Mouse (Mus musculus) lung, adult 2 months (tissue): ENCODE measurements at regions not wholly inside any gene's neighbourhood (a gene's known extent, or its start where the extent isn't known, plus 50 kb on each side); places are given as distances from the start of the nearest gene placed in this dataset.

Source experiments
- DNase-seq: peaks from one replicate; pipeline ENCODE4 v3.0.0; 2022
- H3K4me1 ChIP-seq: fragments of 200-500 bp; 2 replicates; pipeline ENCODE4 v1.6.1; 2011; ENCODE audit warnings: low read length; ENCODE audit not compliant: control insufficient read depth, insufficient read depth
- H3K4me3 ChIP-seq: fragments of 200-500 bp; replicated peaks from 2 replicates; pipeline ENCODE3; 2011; ENCODE audit warnings: low read depth, mild to moderate bottlenecking, control low read depth, low read length; ENCODE audit errors: extremely low read depth
- CTCF ChIP-seq: fragments of 200-500 bp; IDR thresholded peaks from 2 replicates; pipeline ENCODE4 v1.5.1; 2011; ENCODE audit warnings: mild to moderate bottlenecking, low read length, control low read depth; ENCODE audit not compliant: insufficient read depth
- POLR2A ChIP-seq: fragments of 200-500 bp; IDR thresholded peaks from 2 replicates; pipeline ENCODE4 v1.6.1; 2011; ENCODE audit warnings: low read depth, mild to moderate bottlenecking, control low read depth, low read length, borderline replicate concordance; ENCODE audit errors: extremely low read depth
- WGBS: fragments of 180-500 bp; shearing (Covaris S2); methylation state at CpG from one replicate; pipeline ENCODE4 v1.1.7; 2018; 5-methylcytosine and 5-hydroxymethylcytosine counted together

- WGBS: 98% methylated on average over 4 of the region's 4 CpGs
- H3K4me3 ChIP-seq: no peak overlapping the region
- DNase-seq: no peak
- no peaks in the 10 kb centered on the region for H3K4me1 ChIP-seq
- TF ChIP-seq CTCF (no peak), POLR2A (no peak)
Observed at GRCm38 (mm10) chr10:38540031-38540430, 281.5 kb downstream of the Rfpl4b start.

- TF ChIP-seq CTCF: no peak
- TF ChIP-seq POLR2A: no peak
- DNase-seq: no peak
- no peaks in the 10 kb centered on the region for H3K4me1 ChIP-seq
- H3K4me3 ChIP-seq: no peak overlapping the region
Observed at GRCm38 (mm10) chr10:38538766-38539165, 282.8 kb downstream of the Rfpl4b start.

- TF ChIP-seq POLR2A (no peak), CTCF (no peak)
- 58% methylated on average over 2 of the region's 2 CpGs for WGBS
- no peak for DNase-seq
- Histone ChIP-seq H3K4me1 (no peaks in the 10 kb centered on the region), H3K4me3 (no peak overlapping the region)
Observed at GRCm38 (mm10) chr10:38516636-38517035, 304.9 kb downstream of the Rfpl4b start.
